Mouse (Mus musculus): ENCODE results near the gene Tnpo2. TPM values are rescaled to one million over a fixed set of nuclear protein-coding genes. Genes with fewer than 3 reads are reported as not detected.
"Not testable (repeated sequence)": the region's sequence is repeated elsewhere in the genome, so short reads cannot be mapped to it uniquely, and the experiment has no call there.

The Tnpo2 gene
- polyA plus RNA-seq, 1 experiment from 2014 or later = 29.0 TPM

- DNase-seq (ENCODE audit: low spot score) = peak; percentile 89
These were observed 35.0 kb downstream of the Tnpo2 start, which contains the start of gene Dhps for GRCm38 (mm10) chr8:85071514-85072281. TSS of gene Dhps (plus strand) at chr8:85071757.

- DNase-seq (ENCODE audit: low spot score) = peak; percentile 11
These were observed 35.7 kb downstream of the Tnpo2 start for GRCm38 (mm10) chr8:85072364-85072929.

GRCm38 (mm10) chr8:85073041-85073612 is 36.4 kb downstream of the Tnpo2 start:
- DNase-seq (ENCODE audit: low spot score) = no peak

GRCm38 (mm10) chr8:85074167-85074566 is 37.5 kb downstream of the Tnpo2 start:
- DNase-seq (ENCODE audit: low spot score) = no peak

- DNase-seq (ENCODE audit: low spot score) = no peak
These were observed 37.9 kb downstream of the Tnpo2 start for GRCm38 (mm10) chr8:85074617-85075016.

GRCm38 (mm10) chr8:85076001-85076400 is 39.3 kb downstream of the Tnpo2 start:
- DNase-seq (ENCODE audit: low spot score) = no peak

- DNase-seq (ENCODE audit: low spot score) = peak; percentile 88
These were observed 40.3 kb downstream of the Tnpo2 start for GRCm38 (mm10) chr8:85076993-85077392.

- DNase-seq (ENCODE audit: low spot score) = no peak
These were observed 43.5 kb downstream of the Tnpo2 start for GRCm38 (mm10) chr8:85080214-85080531.

GRCm38 (mm10) chr8:85080532-85081215 is 44.0 kb downstream of the Tnpo2 start, which contains the start of gene Wdr83os:
TSS of gene Wdr83os (plus strand) at chr8:85080740.
- DNase-seq (ENCODE audit: low spot score) = peak; percentile 81

- DNase-seq (ENCODE audit: low spot score) = peak; percentile 78
These were observed 44.5 kb downstream of the Tnpo2 start, which contains the start of gene Wdr83 for GRCm38 (mm10) chr8:85081216-85081555. TSS of gene Wdr83 (minus strand) at chr8:85081306.

- not testable (repeated sequence) for DNase-seq (ENCODE audit: low spot score)
These were observed 45.5 kb downstream of the Tnpo2 start for GRCm38 (mm10) chr8:85082169-85082568.

- peak; percentile 87 for DNase-seq (ENCODE audit: low spot score)
These were observed 46.5 kb downstream of the Tnpo2 start, which contains the start of gene Man2b1 for GRCm38 (mm10) chr8:85083108-85083813. TSS of gene Man2b1 (plus strand) at chr8:85083270.

GRCm38 (mm10) chr8:85084633-85085032 is 47.9 kb downstream of the Tnpo2 start:
- no peak for DNase-seq (ENCODE audit: low spot score)

- no peak for DNase-seq (ENCODE audit: low spot score)
These were observed 49.5 kb downstream of the Tnpo2 start for GRCm38 (mm10) chr8:85086238-85086637.

GRCm38 (mm10) chr8:85088771-85089170 is 52.1 kb downstream of the Tnpo2 start:
- DNase-seq (ENCODE audit: low spot score) = no peak

GRCm38 (mm10) chr8:85090856-85091255 is 54.1 kb downstream of the Tnpo2 start:
- no peak for DNase-seq (ENCODE audit: low spot score)

GRCm38 (mm10) chr8:85091526-85092090 is 54.9 kb downstream of the Tnpo2 start:
- no peak for DNase-seq (ENCODE audit: low spot score)

GRCm38 (mm10) chr8:85095051-85095450 is 58.3 kb downstream of the Tnpo2 start:
- no peak for DNase-seq (ENCODE audit: low spot score)

GRCm38 (mm10) chr8:85095566-85095965 is 58.9 kb downstream of the Tnpo2 start:
- no peak for DNase-seq (ENCODE audit: low spot score)

- DNase-seq (ENCODE audit: low spot score) = no peak
These were observed 59.5 kb downstream of the Tnpo2 start for GRCm38 (mm10) chr8:85096196-85096595.

GRCm38 (mm10) chr8:85096850-85097249 is 60.1 kb downstream of the Tnpo2 start:
- no peak for DNase-seq (ENCODE audit: low spot score)

Measured in thymus, postnatal 0 days (tissue).